Mouse (Mus musculus) neural tube, embryonic 14.5 days (tissue): Measurements from ENCODE around the gene Alg9. TPM values are rescaled to one million over a fixed set of nuclear protein-coding genes. Genes with fewer than 3 reads are reported as not detected.
A peak's percentile ranks its signal among the peaks of the same experiment; 100 is the strongest.

Experiments
- ATAC-seq: fragments of 200-750 bp; cut with Nextera tagmentation; 2 replicates; pipeline ENCODE4 v1.8.0; 2017; ENCODE audit warnings: low read depth, mild to moderate bottlenecking, moderate TSS enrichment, moderate library complexity
- H3K27ac ChIP-seq: fragments of 300-500 bp; sonication (generic); 2 replicates; pipeline ENCODE4 v1.5.1; 2014; ENCODE audit warnings: low read depth, mild to moderate bottlenecking, control low read depth, low read length, moderate library complexity, mixed read lengths
- H3K27me3 ChIP-seq: fragments of 300-500 bp; sonication (generic); 2 replicates; pipeline ENCODE4 v1.6.1; 2014; ENCODE audit warnings: low read length; ENCODE audit not compliant: control insufficient read depth, insufficient read depth
- H3K36me3 ChIP-seq: fragments of 300-500 bp; sonication (generic); 2 replicates; pipeline ENCODE4 v1.6.1; 2014; ENCODE audit warnings: low read length, mixed read lengths; ENCODE audit not compliant: control insufficient read depth, insufficient read depth
- H3K4me1 ChIP-seq: fragments of 300-500 bp; sonication (generic); 2 replicates; pipeline ENCODE4 v1.6.1; 2014; ENCODE audit warnings: low read length; ENCODE audit not compliant: control insufficient read depth, insufficient read depth
- H3K4me2 ChIP-seq: fragments of 300-500 bp; sonication (generic); 2 replicates; pipeline ENCODE4 v1.6.1; 2014; ENCODE audit warnings: mild to moderate bottlenecking, low read depth, low read length, control low read depth
- H3K4me3 ChIP-seq: fragments of 300-500 bp; sonication (generic); 2 replicates; pipeline ENCODE4 v1.5.1; 2014; ENCODE audit warnings: low read depth, low read length, control low read depth, mixed read lengths
- H3K9ac ChIP-seq: fragments of 300-500 bp; sonication (generic); replicated peaks from 2 replicates; pipeline ENCODE4 v1.6.1; 2014; ENCODE audit warnings: low read depth, mild to moderate bottlenecking, control low read depth, low read length, mixed read lengths
- H3K9me3 ChIP-seq: fragments of 300-500 bp; sonication (generic); 2 replicates; pipeline ENCODE4 v1.6.1; 2016; ENCODE audit warnings: low read length; ENCODE audit not compliant: control insufficient read depth
- WGBS: fragments of 180-500 bp; shearing (Covaris S2); extraction: QIAGEN DNeasy Blood & Tissue Kit; methylation state at CpG from one replicate; pipeline ENCODE4 v1.1.7; 2014; 5-methylcytosine and 5-hydroxymethylcytosine counted together
- polyA plus RNA-seq: library from polyadenylated mRNA; unstranded; fragments of >200 nt; fragmentation: Nextera tagmentation; extraction: Ambion mirVana; gene quantifications from 2 replicates; pipeline ENCODE4 v1.2.1, GENCODE M21; 2014

Alg9 gene
- polyA plus RNA-seq, 1 experiment from 2014 or later = 59.8 TPM

DNA sequence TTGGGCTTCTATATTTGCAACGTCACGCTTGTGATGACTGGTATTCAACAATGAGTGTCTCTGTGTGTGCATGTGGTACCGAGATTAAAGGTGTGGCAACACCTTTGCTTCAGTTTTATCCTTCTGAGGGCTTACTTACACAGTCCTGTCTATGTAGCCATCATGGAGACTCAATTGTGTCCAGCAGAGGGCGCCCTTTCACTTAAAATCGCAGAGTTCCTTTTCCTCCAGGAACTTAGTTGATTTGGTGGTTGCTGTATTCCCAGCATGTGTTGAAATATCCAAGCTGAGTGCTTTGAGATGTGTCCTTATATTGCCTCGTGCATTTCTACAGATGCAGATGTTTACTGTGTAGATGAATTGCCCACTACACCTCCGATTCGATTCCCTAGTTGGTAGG lies 74.4 kb downstream of the Alg9 start:
- no peak overlapping the region for H3K9ac ChIP-seq
- ATAC-seq = peak; percentile 74
- H3K36me3 ChIP-seq = no peaks in the 10 kb centered on the region; the same call in 1 of the 2 replicates
- H3K27ac ChIP-seq = no peak overlapping the region
- no peaks in the 10 kb centered on the region for H3K9me3 ChIP-seq
- no peaks in the 10 kb centered on the region for H3K4me1 ChIP-seq
- WGBS = 21% methylated on average over 8 of the region's 8 CpGs
- no peak overlapping the region for H3K4me3 ChIP-seq
- H3K4me2 ChIP-seq = no peak overlapping the region
- H3K27me3 ChIP-seq = no peaks in the 10 kb centered on the region

DNA sequence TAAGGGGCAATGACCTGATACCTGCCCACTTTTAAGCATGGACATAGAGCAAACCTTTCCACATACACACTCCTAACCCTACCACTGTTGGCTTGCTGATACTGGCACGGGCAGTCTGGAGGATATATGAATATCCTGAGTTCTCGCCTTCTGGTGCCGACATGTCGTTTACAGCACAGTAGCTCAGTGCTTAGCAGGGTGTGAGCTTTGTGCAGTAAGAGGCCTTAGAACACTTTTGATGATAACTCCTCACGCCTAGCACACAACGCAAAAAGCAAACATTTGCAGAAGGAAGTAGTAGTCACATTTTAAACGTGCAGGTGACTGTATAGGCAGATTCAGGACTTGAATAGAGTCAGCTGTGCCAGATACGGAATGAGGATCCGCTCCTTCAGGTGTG lies 74.9 kb downstream of the Alg9 start:
- Histone ChIP-seq H3K4me2 (no peak overlapping the region), H3K27ac (no peak overlapping the region), H3K9me3 (no peaks in the 10 kb centered on the region), H3K9ac (no peak overlapping the region), H3K27me3 (no peaks in the 10 kb centered on the region), H3K4me3 (no peak overlapping the region), H3K36me3 (no peaks in the 10 kb centered on the region), H3K4me1 (no peaks in the 10 kb centered on the region)
- 86% methylated on average over 9 of the region's 9 CpGs for WGBS
- peak; percentile 32; the same call in 1 of the 2 replicates for ATAC-seq

DNA sequence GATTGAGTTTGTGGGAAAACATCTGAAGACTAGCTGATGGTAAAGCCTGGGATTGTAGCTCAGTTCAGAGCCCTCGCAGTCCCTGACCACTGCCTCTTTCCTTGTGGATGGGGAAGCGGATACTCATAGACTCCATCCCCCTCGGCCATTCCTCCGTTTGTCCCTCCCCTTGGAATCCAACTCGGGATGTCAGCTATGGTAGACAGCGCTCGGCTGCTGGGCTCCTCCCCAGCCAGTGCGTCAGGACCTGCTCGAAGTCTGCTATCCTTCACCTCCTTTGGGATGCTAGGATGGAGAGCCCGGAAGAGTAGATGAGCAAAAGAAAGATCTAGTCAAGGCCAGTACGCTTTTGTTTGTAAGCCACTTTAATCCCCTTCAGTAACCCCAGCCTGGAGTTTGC lies 75.5 kb downstream of the Alg9 start:
- Histone ChIP-seq H3K9me3 (no peaks in the 10 kb centered on the region), H3K36me3 (no peaks in the 10 kb centered on the region), H3K27ac (no peak overlapping the region), H3K4me2 (no peak overlapping the region), H3K27me3 (no peaks in the 10 kb centered on the region), H3K9ac (no peak overlapping the region), H3K4me1 (no peaks in the 10 kb centered on the region), H3K4me3 (no peak overlapping the region)
- no peak for ATAC-seq
- WGBS = 35% methylated on average over 11 of the region's 11 CpGs

DNA sequence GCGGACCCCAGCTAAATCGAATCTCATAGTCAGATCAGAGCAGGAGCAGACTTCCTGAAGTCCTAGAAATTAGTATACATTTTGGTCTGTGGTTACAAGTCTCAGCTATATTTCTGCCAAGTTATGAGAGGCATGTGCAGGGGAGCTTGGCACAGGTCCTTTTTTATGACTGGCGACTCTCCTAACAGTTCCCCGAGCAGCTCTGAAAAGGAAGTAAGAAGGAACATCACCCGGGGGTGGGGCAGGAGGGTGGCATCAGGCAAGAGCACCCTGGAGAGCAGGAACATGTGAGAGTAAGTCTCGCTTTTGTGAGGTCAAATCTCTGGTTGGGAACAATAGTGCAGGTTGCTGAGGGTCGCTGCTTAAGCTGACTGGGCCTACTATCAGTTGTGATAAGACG lies 75.9 kb downstream of the Alg9 start:
- Histone ChIP-seq H3K4me1 (no peaks in the 10 kb centered on the region), H3K36me3 (no peaks in the 10 kb centered on the region), H3K4me3 (no peak overlapping the region), H3K9me3 (no peaks in the 10 kb centered on the region), H3K27me3 (no peaks in the 10 kb centered on the region), H3K4me2 (no peak overlapping the region), H3K27ac (no peak overlapping the region), H3K9ac (no peak overlapping the region)
- 69% methylated on average over 8 of the region's 8 CpGs for WGBS
- ATAC-seq = no peak

DNA sequence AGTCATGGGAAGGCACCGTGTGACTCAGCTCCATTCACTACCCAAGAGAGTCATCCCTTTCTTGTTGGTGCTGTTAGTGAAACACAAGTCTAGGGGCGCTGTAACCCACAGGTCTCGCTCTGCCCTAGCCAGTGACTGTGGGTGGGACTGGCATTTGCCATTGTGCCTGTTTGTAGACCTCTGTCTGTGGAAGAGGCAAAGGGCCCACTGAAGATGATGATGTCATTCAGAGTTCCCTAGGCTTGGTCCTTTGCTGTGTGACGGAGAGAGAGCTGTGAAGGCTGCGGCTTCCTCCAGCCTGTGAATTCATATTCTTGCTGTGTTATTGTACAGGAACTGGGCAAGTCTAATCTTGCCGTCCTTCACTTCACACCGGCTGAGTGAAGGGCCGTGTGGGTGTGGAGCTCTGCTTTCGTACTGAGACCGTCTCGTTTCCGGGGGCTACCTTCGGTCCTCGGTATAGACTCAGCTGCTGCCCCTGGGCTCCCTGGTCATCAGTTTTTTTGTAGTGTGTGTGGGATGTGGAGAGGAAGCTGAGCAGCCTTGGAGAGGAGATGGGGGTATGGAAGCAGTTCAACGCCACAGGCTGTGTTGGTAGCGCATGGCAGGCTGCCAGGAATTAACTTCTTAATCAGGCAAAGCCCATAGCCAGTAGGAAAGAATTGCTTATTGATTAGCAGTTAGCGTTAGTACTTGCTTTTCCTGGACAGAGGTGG lies 78.0 kb downstream of the Alg9 start:
- 75% methylated on average over 17 of the region's 17 CpGs for WGBS
- no peak for ATAC-seq
- Histone ChIP-seq H3K9me3 (no peaks in the 10 kb centered on the region), H3K9ac (no peak overlapping the region), H3K27me3 (no peaks in the 10 kb centered on the region), H3K27ac (no peak overlapping the region), H3K4me3 (no peak overlapping the region), H3K4me1 (peaks cover 2% of the 10 kb centered on the region; the same call in 1 of the 2 replicates), H3K36me3 (no peaks in the 10 kb centered on the region), H3K4me2 (no peak overlapping the region)

DNA sequence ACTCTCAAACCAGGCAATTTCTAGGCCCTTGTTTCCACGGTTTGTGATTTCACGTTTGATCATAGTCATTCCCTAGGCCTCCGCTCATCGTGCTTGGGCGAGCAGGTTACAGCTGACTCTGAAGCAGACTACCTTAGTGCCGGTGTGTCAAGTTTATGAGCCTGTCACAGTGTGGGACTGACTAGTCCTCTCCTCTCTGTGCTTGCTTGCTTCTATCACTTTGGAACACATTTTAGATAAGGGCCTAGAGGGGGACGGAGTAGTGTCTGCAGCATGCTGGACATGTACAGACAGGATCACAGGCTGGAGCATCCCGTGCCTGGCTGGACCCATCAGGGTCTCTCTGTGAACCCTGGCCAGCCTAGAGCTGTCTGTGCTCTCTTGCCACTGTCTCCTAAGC lies 79.6 kb downstream of the Alg9 start:
- no peaks in the 10 kb centered on the region for H3K9me3 ChIP-seq
- H3K36me3 ChIP-seq = no peaks in the 10 kb centered on the region
- peaks cover 3% of the 10 kb centered on the region; the same call in 1 of the 2 replicates for H3K4me1 ChIP-seq
- H3K27ac ChIP-seq = no peak overlapping the region
- no peak overlapping the region for H3K9ac ChIP-seq
- H3K4me3 ChIP-seq = no peak overlapping the region
- no peak for ATAC-seq
- no peak overlapping the region for H3K4me2 ChIP-seq
- WGBS = 47% methylated on average over 8 of the region's 8 CpGs
- H3K27me3 ChIP-seq = no peaks in the 10 kb centered on the region

DNA sequence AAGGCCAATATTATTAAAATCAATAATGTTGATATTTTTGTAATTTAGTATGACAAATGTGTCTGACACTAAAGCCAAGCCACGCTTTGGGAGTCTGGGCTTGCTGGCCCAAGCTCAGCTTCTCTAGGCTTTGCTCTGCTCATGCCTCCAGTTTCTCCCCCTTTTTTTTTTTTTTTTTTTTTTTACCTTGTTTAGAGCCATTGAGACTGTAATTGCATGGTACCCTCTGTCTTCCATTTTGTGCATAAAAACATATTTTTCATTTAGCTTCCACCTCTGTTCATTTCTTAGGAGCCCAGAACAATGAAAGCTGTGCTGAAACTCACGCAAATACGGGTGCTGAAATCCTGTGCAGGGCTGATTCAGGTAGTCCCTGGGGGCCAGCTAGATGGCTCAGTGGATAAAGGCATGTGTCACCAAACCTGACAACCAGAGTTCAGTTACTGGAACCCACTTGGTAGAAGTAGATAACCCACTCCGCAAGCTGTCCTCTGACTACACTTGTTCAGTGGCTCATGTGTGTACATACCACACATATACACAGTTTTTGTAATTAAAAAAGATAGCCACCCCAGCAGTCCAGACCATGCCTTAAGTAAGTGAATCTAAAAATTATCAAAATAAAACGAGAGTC lies 80.4 kb downstream of the Alg9 start:
- Histone ChIP-seq H3K4me1 (peaks cover 3% of the 10 kb centered on the region; the same call in 1 of the 2 replicates), H3K27ac (no peak overlapping the region), H3K27me3 (no peaks in the 10 kb centered on the region), H3K36me3 (no peaks in the 10 kb centered on the region), H3K4me3 (no peak overlapping the region), H3K9me3 (no peaks in the 10 kb centered on the region), H3K9ac (no peak overlapping the region), H3K4me2 (no peak overlapping the region)
- ATAC-seq = no peak
- WGBS = 92% methylated on average over 5 of the region's 5 CpGs

DNA sequence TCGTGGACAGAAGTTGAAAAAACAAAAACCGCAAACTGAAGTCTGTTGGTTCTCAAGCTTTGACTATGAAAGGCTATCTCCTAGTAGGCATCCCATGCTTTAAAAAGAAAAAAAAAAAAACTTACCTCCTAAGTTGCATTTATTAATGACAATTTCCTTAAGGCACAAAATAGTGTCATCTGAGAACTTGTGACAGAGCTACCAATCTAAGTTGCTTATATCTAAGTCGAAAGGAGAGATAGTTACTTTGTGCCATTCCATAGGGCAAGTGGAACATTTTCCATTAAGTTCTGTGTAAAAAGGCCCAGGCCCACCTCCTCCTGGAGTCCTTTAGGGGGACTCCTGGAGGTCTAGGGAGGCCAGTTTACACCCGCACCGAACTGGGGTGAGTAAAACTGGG lies 81.0 kb downstream of the Alg9 start:
- peaks cover 3% of the 10 kb centered on the region; the same call in 1 of the 2 replicates for H3K4me1 ChIP-seq
- H3K27ac ChIP-seq = no peak overlapping the region; the same call in 1 of the 2 replicates
- H3K4me2 ChIP-seq = peak overlapping the region; percentile 77
- H3K9me3 ChIP-seq = no peaks in the 10 kb centered on the region
- no peaks in the 10 kb centered on the region for H3K36me3 ChIP-seq
- WGBS = 63% methylated on average over 5 of the region's 5 CpGs
- no peak for ATAC-seq
- H3K9ac ChIP-seq = no peak overlapping the region
- no peak overlapping the region for H3K4me3 ChIP-seq
- H3K27me3 ChIP-seq = no peaks in the 10 kb centered on the region

DNA sequence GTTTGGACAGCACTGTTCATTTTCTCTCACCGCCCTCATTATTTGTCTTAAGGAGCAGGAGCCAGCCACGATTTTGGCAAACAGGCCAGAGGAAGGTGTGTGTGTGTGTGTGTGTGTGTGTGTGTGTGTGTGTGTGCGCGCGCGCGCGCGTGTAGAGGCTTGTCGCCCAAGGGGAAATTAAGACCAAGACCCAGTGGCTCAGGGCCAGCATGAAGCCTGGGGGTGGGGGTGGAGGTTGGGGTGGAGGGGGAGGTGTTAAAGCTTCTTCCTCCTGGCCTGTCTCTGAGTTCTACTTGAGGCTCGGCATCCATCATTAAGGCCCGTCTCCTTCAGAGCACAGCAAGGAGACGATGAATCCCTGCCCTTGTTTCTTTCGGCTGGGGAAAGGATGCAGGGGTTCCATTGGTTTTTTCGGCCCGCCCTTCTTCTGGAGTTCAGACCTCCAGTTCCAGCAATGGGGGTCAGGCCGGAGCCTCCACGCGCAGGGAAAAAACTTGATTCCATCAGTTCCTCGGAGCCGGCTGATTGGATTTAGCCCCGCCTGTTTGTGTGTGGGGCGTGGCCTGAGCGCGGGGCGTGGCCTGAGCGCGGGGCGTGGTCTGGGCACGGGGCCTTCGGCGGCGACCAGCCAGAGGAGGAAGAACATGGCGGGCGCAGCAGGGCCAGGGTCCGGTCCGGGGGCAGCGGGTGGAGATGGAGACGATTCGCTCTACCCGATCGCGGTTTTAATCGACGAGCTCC lies 81.7 kb downstream of the Alg9 start:
- Histone ChIP-seq H3K27ac (peak overlapping the region; percentile 29), H3K36me3 (no peaks in the 10 kb centered on the region), H3K9ac (peak overlapping the region; percentile 74), H3K9me3 (no peaks in the 10 kb centered on the region), H3K27me3 (no peaks in the 10 kb centered on the region), H3K4me1 (peaks cover 3% of the 10 kb centered on the region; the same call in 1 of the 2 replicates), H3K4me2 (peak overlapping the region; percentile 77), H3K4me3 (peak overlapping the region; percentile 72)
- peak; percentile 91 for ATAC-seq
- WGBS = under 1% methylated on average over 45 of the region's 45 CpGs
